Mouse (Mus musculus): ENCODE data around the gene Gm20388.

Gene Gm20388

DNA sequence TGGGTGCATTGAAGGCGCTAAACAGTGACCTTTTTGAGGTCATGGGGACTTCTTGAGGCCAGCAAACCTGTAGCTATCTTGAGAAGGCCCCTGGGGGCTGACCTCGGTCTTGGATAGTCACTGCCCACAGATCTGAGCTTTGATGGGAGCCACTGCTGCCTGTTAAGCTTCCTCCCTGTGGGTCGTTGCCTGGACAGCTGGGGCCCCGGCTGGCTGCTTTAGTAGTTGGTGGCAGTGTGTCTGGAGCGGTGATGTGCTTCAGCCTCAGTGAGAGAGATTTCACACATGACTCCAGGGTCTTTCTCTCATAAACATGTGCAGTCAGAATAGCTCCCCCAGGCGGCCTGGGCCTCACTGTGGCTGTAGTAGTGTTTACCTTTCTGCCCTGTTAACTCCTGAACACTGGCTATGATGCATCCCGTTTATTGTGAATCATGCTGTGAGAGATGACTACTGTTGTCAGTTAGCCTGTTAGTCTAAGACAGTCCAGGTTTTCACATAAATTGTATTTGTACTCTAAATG is 2100.5 kb downstream of the Gm20388 start:
- DNase-seq: no peak

DNA sequence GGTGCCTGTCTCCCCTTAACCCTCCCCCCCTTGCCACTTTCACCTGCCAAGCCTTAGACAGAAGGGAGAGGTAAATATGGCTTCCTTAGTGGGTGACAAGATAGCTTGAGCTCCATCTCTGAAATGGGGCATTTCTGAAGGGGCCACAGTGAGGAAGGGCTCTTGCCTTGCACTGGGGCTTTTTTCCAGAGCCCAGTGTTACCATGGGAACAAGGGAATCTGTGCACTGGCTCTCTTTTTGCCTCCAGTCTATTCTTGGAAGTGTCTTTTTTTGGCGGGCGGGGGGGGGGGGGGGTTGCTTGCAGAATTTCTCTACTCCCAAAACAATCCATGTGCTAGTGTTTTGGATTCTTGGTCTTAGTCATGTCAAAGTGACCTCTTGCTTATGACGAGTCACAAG is 2104.0 kb downstream of the Gm20388 start:
- DNase-seq: no peak

DNA sequence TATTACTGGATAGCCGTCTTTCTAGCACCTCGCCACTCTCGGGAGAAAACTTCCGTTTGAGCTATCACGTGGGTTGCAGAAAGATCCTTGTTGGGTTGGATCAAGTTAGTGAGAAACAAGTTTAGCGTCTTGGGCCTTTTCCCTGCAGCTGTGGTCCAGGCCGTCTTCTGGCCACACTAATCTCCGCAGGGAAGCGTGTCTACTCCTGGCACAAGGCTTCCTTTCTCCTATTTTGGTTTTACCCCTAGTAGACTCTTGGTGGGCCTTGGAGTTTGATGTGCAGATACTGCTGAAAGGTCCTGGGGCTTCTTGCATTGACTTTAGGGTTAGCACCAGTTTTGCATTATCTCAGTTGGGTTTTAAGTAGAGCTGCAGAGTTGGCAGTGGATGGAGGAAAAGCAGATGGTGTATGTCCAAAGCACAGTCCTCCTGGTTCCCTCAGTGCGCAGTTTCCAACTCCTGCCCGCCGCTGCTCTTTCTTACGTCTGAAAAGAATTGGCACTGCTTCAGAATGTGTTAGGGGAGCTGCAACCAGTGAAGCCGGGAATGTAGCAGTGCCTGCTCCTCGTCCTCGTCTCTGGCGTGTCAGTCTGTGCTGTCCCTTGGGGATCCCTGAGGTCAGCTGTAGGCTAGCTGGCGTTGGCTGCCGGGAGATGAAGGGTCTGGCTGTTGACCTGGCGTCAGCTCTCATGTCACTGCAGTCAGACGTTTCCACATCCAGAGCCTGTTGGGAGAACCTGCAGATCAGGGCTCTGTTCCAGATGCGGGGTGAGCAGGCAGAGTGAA is 2107.6 kb downstream of the Gm20388 start:
- DNase-seq: no peak

DNA sequence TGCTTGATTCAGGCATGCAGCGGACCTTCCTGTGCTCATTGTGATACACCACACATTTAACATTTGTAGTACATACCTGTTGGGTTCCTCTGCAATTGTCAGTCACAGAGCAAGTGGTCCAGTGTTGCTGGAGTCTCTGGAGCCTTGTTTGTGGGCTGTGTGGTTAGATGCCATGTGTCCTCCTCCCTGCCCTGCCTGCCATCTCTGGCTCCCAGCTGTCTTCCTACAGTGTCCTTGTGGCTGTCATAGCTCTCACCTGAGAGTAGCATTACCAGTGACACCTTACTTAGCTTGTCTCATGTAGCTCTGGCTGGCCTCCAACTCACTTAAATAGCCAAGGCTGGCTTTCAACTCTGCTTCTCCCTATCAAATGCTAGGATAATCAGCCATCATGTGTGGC is 2108.5 kb downstream of the Gm20388 start:
- no peak for DNase-seq

DNA sequence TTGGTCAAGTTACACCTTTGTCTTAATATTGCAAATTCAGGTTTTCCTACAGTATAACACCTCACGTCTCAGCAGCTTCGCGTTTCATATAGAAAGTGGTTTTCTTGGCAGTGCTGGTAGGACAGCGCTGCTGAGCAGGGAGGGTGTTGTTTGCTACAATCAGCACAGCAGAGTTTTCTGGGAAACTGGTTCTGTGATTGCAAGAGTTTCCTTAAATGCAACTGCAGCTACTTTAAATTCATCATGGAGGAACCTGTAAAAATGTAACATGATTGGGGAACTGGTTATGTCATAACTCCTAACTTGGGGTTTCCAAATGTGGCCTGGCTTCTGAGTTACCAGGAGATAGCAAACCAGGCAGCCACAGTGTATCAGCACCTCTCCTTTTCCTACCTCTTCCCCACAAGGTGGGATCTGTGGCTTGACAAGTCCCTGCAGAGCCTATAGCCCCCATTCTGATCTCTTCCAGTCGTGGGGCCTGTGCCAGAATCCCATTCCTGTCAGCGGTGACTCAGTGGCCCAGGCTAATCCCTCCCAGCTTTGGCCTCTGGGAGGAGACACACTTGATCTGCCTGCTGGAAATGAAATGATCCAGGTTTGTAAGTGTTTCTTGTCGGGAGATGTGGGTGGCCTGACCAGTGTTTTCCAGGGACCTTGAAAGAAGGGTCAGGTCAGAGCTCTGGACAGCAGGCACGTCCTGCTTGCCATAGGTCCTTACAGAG is 2109.6 kb downstream of the Gm20388 start:
- no peak for DNase-seq

DNA sequence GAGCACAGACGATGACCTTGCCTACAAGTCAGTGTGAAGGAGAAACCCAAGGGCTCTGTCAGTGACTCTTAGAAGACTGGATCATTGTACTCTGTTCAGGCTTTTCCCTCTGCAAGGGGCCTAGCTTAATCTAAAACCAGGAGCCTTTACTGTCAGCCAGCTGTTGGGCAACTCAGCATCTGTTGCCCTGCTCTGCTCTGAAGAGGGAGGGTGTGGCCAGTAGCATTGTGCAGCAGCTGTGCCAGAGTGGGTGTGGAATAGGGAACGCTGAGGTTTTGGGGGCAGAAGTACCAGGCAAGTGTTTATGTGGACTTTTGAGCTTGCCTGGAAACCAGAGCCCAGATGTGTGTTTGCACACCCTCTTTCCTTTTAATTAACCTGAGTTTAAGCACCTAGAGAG is 2111.1 kb downstream of the Gm20388 start:
- no peak for DNase-seq

DNA sequence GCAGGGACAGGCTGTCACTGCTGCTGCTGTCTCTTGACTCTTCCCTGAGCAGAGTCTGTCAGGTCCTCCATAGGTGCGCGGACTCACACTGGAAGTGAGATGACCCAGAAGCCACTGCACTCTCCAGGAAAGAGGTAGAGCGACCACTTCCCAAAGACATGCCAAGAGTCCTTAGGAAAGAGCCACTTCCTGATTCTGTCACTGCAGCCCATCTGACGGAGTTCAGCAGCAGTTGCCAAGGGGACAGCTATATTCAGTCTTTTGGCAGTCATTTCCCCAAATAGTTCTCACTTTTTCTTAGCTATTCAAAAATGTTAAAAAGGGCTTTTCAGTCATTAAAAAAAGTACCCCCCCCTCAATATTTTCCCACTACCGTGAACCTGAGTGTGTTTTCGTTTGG is 2111.6 kb downstream of the Gm20388 start:
- no peak for DNase-seq

DNA sequence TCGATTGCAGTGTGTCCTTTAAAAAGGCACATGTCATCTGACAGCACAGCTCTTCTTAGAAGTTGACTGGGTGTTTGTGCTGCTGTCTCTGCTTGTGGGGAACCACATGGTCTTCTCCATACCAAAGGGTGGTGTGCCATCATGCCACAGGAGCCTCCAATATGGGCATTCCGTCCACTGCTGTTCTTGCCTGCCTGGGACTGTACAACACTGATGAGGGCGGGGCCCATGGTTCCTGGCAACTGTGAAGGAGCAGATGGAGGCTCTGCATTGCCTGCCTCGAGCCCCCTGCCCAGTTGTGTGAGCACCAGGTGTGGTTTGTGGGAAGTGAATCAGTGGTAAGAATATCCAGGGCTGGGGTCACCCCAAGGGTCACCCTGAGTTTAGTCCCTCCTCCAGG is 2112.1 kb downstream of the Gm20388 start:
- DNase-seq: no peak

DNA sequence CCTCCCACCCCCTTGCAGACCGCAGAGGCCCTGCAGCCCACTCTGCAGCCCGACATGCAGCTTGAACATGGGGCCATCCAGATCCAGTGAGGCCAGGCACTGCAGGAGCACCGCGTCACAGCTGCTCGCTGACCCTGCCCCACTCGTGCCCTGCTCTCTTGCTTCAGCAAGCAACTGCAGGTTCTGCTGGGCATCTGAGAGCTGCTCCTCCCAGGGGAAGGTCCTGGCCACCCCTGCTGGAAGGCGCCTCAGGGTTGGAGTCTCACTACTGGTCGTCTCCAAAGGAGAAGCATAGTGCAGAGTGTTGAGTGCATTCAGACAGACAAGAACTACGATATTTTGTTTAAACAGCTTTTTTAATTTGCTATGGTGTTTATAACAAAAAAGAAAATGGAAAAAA is 2114.9 kb downstream of the Gm20388 start:
- DNase-seq: no peak

DNA sequence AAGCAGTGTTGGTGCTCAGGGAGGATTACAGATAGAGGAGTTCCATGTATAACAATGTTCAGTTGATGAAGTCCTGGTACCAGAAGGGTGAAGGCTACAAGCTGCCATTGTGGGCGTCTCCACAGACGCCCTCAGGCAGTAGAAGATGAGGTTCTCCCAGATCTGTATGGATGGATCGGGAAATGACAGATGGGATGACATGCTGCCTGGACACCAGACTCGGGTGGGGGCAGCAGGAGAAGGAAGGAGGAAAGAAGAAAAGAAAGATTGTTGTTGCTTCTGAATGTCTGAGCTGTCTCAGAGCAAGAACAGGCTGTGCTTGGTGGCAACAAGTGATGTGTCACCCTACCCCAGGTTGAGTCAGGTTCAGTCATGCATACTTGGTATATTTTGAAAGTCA is 2117.5 kb downstream of the Gm20388 start:
- DNase-seq: no peak

DNA sequence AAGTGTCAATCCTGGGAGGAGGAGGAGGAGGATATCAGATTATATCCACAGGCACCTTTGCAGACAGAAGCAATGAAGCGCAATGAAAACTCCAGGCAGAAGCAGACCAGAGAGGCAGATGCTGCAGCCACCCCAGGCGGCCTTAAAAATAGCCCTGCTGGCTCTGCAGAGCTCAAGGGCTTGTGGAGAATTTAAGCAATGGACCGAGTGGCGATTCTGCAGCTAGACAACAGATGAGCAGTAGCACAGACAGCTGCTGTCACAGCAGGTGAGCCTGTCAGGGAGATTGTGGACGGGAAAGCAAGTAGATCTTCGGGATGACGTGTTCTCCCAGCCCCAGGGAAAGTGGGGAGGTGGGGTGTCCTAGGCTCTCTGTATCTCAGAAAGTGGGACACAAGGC is 2120.3 kb downstream of the Gm20388 start:
- no peak for DNase-seq

DNA sequence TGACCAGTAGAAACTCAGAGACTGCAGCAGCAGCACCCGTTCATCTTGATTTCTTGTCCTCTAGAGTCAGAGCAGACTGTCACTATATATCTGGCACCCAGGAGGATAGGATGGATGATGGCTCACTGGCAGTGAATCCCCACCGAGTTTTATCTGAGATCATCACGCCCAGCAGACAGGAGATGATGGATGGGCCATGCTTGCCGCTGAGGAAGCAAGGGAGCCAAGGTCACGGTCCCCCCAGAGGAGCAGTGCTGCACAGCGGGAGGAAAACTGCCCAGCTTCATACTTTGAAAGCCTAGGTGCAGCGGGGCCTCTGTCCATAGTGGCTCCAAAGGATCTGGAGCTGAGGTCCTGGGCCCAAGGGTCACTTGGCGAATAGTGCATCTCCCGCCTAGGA is 2122.1 kb downstream of the Gm20388 start:
- no peak for DNase-seq

DNA sequence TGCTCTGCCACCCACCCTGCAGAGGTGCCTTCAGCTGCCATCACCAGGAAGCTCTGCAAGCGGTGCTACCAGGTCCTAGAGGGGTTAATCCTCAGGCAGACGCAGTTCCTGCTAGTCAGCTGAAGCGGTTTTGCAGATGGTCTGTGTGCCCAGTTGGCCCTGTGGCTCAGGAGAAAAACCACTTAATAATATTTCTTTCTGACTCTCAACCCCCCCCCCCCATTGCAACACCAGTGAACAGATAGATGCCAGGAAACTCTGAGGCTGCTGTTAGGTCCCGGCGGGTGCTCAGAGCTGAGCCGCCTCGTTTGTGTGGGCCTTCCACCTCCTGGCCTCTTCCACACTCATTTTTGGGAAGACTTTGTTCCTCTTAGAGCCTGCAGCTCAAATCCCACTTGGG is 2124.9 kb downstream of the Gm20388 start:
- DNase-seq: no peak

DNA sequence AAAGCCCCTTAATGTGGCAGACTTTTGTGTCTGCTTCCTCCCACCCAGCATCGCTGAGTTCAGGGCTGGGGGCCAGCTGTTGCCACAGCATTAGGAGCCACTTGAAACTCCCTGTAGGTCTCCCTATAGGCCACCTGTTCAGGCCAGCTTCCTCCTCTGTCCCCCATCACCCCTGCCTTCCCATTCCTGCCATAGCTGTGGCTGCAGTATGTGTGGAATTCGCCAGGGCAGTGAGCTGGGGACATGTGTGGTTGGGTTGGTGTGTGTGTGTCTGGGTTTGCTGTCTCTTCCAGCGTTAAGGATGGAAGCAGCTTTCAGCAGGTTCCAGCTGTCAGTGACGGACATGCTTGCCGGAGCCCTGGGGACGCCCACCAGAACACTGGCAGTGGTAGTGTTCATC is 2125.7 kb downstream of the Gm20388 start:
- no peak for DNase-seq

DNA sequence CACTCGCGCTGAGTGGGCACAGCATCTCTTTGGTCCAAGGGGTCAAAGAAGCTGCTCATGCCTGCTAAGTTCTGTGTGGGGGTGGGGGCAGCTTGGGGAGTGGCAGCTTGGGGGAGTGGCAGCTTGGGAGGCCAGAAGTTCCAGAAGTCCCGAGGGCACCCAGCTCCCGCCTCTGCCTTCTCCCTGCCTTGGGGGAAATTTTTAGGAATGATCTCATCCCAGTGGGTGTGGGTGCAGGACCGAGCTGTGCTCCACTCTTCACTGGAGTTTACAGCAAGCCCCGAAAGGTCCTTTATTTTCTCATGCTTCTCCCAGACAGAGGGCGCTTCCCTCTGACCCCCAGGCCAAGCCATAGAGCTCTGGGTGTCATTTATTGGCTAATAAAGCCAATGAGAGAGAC is 2126.6 kb downstream of the Gm20388 start:
- no peak for DNase-seq

DNA sequence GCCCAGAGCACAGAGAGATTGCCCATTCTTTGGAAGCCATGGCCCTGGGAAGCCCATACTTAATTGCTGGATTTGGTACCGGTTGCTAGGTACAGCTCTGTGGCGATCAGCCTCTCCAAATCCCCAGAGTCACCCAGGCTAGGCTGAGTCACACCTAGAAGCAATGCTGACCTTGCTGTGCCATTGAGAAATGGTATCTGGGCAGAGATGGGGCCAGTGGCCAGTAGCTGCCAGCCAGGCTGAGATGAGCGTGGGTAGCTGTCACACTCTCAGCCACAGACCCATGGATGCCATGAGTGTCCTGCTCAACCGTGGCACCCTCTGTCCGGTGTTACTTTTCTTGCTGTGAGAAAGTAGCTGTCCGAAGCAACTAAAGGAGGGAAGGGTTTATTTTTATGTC is 2127.4 kb downstream of the Gm20388 start:
- no peak for DNase-seq

DNA sequence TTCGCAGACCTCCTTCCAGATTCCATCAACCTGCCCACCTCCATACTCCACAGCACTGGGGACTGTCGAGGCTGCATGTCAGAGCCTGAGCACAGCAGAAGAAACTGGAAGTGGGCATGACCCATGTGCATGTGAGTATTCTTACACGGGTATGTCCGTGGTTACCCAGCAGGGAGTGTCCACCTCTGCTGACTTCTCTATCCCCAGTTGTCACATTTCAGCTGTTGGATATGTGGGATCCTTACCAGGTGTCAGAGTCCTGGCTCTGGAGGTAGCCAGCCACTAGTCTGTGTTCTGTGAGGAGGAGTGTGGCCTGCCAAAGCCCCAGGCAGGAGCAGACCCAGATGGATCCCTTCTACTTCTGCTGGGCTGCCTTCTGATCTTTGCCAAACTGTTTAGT is 2128.8 kb downstream of the Gm20388 start:
- DNase-seq: no peak

DNA sequence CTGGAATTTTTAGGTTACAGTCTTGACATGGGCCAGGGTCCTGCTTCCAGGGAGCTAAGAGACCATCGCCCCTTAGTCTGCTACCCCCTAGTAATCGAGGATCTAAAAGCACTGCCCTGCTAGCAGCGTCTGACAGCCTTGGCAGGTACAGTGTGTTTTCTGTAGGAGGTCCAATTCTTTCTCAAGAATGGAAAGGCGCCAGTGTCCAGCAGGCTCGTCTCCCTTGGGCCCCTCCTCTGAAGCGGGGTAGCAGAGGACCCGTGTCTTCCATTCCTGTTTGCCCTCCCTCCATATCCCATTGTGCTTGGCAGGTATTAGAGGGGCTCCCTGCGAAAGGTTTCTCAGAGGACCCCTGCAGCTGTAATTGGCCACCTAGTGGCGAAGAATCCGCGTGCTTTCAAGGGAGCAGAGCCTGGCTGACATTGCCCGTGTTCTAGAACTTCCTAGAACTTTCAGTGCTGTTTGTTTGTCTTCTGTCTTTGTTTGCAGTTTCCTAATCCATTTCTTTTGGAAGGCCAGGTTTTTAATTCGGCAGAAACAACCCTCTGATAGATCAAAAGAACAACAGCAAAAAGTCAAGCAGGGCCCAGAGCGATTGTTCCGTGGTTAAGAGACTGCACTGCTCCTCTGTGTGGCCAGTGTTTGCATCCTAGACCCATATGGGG is 2136.7 kb downstream of the Gm20388 start:
- DNase-seq: no peak

DNA sequence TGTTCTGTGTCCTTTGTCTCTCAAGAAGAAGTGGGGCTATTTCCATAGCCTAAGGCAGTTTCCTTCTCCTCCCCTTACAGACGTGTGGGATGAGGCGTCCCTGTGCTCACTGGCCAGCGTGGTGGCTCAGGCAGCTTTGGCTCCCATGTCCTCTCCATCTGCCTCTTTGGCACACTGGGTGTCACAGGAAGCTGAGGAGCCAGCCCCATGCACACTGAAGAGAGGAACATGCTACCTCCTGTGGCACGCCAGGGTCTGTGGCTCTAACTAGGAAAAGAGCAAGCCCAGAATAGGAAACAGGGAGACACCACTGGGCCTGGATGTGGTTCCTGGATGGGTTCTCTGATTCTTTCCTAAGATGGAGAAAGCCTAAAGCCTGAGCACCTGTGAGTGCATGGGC is 2138.6 kb downstream of the Gm20388 start:
- no peak for DNase-seq

DNA sequence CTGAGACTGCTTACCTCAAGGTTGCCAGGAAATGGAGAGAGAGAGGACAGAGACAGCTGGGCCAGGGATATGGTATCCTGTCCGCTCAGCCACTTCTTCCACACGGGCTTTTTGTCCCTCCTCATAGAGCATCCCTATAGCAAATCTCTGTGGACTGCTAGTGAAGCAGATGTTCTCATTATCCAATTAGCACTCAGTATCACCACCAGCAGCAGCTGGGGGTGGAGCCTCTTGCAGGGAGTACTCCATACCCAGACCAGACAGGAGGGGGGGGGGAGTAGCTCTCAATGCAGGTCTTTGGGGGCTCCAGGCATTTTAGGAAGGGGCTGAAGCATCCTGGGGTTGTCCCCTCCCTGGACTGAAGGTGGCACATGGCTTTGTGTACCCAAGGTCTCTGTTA is 2139.3 kb downstream of the Gm20388 start:
- no peak for DNase-seq

DNA sequence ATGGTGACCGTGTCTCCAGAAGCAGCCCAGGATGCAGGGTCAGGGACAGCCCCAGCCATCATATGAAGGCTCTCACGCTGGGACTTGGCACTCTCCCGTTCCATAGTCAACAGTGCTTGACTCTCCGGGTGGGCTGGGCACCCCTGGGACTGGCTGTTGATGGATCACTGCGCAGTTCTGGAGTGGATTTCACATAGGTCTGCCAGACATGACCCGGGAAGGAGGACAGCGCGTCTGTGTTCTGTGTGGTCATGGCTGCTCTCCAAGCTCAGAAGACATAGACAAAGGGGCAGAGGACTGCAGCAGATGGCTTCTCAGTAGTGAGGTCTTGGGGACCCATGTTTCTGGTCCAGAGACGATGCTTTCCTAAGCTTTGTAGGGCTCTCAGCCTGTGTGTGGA is 2140.0 kb downstream of the Gm20388 start:
- no peak for DNase-seq

DNA sequence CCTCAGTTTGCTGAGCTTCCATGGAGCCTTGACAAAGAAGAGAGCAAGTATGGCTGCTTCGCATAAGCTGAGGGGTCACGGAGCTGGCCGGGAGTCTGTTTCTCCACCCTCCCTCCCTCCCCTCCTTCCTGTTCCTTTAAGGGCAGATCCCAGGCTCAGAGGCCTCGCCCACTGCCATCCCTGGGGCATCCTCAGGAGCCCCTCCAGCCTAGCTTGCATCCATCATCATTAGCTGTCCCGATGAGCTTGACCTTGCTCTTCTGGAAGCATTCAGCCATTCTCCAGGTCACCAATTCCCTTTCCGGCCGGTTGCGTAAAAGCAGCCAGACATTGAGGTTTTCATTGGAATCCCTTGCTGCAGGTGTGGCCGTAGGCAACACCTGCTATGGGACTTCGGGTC is 2144.7 kb downstream of the Gm20388 start:
- no peak for DNase-seq

DNA sequence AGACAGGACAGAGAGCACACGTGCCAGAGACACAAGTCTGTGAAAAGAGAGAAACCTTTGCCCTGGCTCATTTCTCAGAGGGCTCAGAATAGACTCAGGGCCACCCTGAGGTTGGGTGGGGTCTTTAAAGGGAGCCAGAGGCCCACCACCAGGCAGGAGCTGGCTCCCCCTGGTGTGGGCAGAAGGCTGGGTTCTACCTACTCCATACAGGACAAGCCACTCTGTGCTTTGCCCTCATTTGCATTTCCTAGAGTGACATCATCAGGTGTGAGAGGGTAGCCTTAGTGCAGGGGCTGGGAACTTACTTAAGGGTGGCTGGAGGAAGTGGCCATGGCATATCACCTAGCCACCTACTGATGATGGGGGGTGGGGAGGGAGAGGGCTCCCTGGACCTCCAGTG is 2145.5 kb downstream of the Gm20388 start:
- no peak for DNase-seq

DNA sequence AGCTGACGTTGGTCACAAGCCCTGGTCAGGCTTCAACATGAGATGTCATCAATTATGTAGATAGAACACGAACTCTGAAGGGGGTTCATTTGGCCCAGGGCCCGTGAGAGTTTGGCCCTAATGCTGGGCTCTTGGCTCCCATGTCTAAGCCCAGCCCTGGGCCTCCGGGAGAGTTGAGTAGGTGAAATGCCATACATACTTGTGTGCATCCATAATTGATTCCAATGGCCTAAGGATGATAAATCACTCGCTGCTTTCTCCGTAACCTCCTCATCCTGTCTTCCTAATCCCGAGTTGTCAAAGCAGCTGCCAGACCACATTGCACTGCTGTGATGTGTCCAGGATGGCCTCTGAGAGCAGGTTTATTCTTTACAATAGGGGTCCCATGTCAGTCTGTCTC is 2146.2 kb downstream of the Gm20388 start:
- no peak for DNase-seq

All from B cell, adult 2 months (primary cell).